19 mouse cellular contexts compared by ENCODE assay signal in the genomic region with DNA sequence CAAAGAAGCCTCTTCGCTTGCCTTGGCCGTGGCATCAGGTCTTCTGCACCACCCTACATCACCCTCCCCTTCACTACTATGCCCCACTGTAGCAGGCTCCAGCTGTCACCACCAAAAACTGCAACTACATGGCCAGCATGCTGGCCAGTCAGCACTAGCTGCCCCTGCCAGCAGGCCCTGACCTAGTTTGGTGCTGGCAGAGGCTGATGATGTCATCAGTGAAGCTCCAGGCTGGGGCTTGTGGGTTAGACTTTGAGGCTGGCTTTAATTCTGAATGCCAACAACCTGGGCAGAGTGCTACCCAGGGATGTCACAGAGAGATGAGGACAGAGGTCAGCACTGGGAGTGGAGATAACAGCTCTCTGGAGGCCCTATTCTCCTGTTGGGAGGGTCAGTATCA. TPM values are rescaled to one million over a fixed set of nuclear protein-coding genes. Genes with fewer than 3 reads are reported as not detected.
DNase-seq lines count a peak whose midpoint lies in the region; ATAC-seq and TF ChIP-seq lines count a peak whose summit lies in the region.
"Had no signal": no experiment of that assay in that cellular context is flagged by ENCODE, and none has a peak within 500 bp of the region (broad histone marks: within the 10 kb centered on the region; RNA-seq: fewer than 3 reads in every experiment).

No protein-coding gene starts in this region.

- H3K27ac ChIP-seq in gastrocnemius, adult 2 months = no peak overlapping the region
- H3K27ac ChIP-seq in intestine, postnatal 0 days (ENCODE audit: low read depth, low read length) = no peak overlapping the region
- H3K27ac ChIP-seq: embryonic facial prominence, embryonic 13.5 days; forebrain, embryonic 12.5 days; intestine, embryonic 15.5 days; limb, embryonic 10.5 days; macrophage; neural tube, embryonic 15.5 days had no signal

- 94% methylated on average over 2 of the region's 2 CpGs for WGBS in intestine, postnatal 0 days

- H3K9ac ChIP-seq in intestine, postnatal 0 days (ENCODE audit: low read depth, low read length) = no peak overlapping the region
- H3K9ac ChIP-seq: embryonic facial prominence, embryonic 13.5 days; forebrain, embryonic 12.5 days; intestine, embryonic 15.5 days; liver, postnatal 0 days; neural tube, embryonic 15.5 days had no signal

- no peak for TF ChIP-seq CTCF in gastrocnemius, adult 2 months (IDR thresholded peaks at IDR 0.05)
- TF ChIP-seq CTCF in intestine, postnatal 0 days (IDR thresholded peaks at IDR 0.05; ENCODE audit: low read depth) = no peak

- no peaks in the 10 kb centered on the region for H3K36me3 ChIP-seq in intestine, postnatal 0 days (ENCODE audit: control insufficient read depth, insufficient read depth)
- H3K36me3 ChIP-seq: embryonic facial prominence, embryonic 13.5 days; forebrain, embryonic 12.5 days; G1E; intestine, embryonic 15.5 days; limb, embryonic 10.5 days; neural tube, embryonic 15.5 days had no signal

- H3K4me1 ChIP-seq in intestine, postnatal 0 days (replicated peaks; ENCODE audit: control insufficient read depth, insufficient read depth, low read length) = no peaks in the 10 kb centered on the region
- H3K4me1 ChIP-seq: forebrain, embryonic 12.5 days; intestine, embryonic 15.5 days; limb, embryonic 10.5 days; neural tube, embryonic 15.5 days had no signal

- intact Hi-C loops in gastrocnemius, adult 2 months (cut with DNase I) = no loop called here
- intact Hi-C loops in gastrocnemius, postnatal 36 days (cut with DNase I) = no loop called here

- H3K4me3 ChIP-seq in gastrocnemius, adult 2 months = no peak overlapping the region
- no peak overlapping the region for H3K4me3 ChIP-seq in intestine, postnatal 0 days (ENCODE audit: low read depth, low read length)
- H3K4me3 ChIP-seq: embryonic facial prominence, embryonic 13.5 days; forebrain, embryonic 12.5 days; intestine, embryonic 15.5 days; limb, embryonic 10.5 days; neural tube, embryonic 15.5 days had no signal

- no peaks in the 10 kb centered on the region for H3K9me3 ChIP-seq in intestine, postnatal 0 days (ENCODE audit: control insufficient read depth)
- H3K9me3 ChIP-seq: embryonic facial prominence, embryonic 13.5 days; forebrain, embryonic 12.5 days; intestine, embryonic 15.5 days; limb, embryonic 10.5 days; neural tube, embryonic 15.5 days had no signal

- no peak for ATAC-seq in intestine, postnatal 0 days
- no peak for ATAC-seq in granulocyte monocyte progenitor cell, adult 5-6 weeks (replicated peaks; ENCODE audit: poor library complexity, severe bottlenecking)
- ATAC-seq: intestine, embryonic 15.5 days; liver, postnatal 0 days had no signal

- no peak overlapping the region for H3K4me2 ChIP-seq in intestine, postnatal 0 days (replicated peaks; ENCODE audit: low read depth)
- H3K4me2 ChIP-seq: embryonic facial prominence, embryonic 13.5 days; forebrain, embryonic 12.5 days; intestine, embryonic 15.5 days; neural tube, embryonic 15.5 days had no signal

- peak; percentile 68 for DNase-seq in gastrocnemius, adult 2 months
- no peak for DNase-seq in gastrocnemius, postnatal 36 days
- DNase-seq in 3134 (ENCODE audit: extremely low read depth, insufficient read length, low spot score) = peak; percentile 36
- DNase-seq in adrenal gland, postnatal 25 days = peak; percentile 55
- peak; percentile 53 to 62 for DNase-seq in cerebellum, postnatal 14 days
- DNase-seq in urinary bladder, adult 2 months (ENCODE audit: low spot score) = no peak
- DNase-seq: B cell, adult 2 months; heart, postnatal 14 days; liver, postnatal 0 days; thymus, adult 2 months had no signal

- no peaks in the 10 kb centered on the region for H3K27me3 ChIP-seq in intestine, postnatal 0 days (replicated peaks; ENCODE audit: control insufficient read depth, insufficient read depth, low read length)
- H3K27me3 ChIP-seq: embryonic facial prominence, embryonic 13.5 days; forebrain, embryonic 12.5 days; intestine, embryonic 15.5 days; neural tube, embryonic 15.5 days had no signal

RNA-seq across cellular contexts. Expression of a gene that starts 35.1 kb away (rescaled TPM):
- 1 to 10 TPM; 1.2 to 2.9 TPM for total RNA-seq in gastrocnemius, adult 2 months (2021)
- total RNA-seq in gastrocnemius, postnatal 36 days (2021) = 1 to 10 TPM; 1.8 to 2.3 TPM
- total RNA-seq in adrenal gland, postnatal 25 days (2021) = 23.6 and 25.7 TPM in 2 replicates
- polyA plus RNA-seq in intestine, postnatal 0 days (2015; fragmentation: Nextera tagmentation; extraction: Ambion mirVana) = 4.7 and 5.5 TPM in 2 replicates
- total RNA-seq in granulocyte monocyte progenitor cell, adult 5-6 weeks (2014; fragmentation: Nextera tagmentation) = 0.52 and 4.6 TPM in 2 replicates
- 0.31 and 0.52 TPM in 2 replicates for total RNA-seq in granulocyte monocyte progenitor cell, adult 5-6 weeks (2017)
- polyA plus RNA-seq in urinary bladder, adult 2 months (2012; rRNA removed) = 13.8 and 28.1 TPM in 2 replicates
- polyA plus RNA-seq: G1E had no signal

Comparison
In these comparisons a context has a peak if more than half of its experiments do, and no peak if none do; other contexts are left out.
1. DNase-seq: peak in gastrocnemius, adult 2 months (single experiment), 3134 (single experiment), adrenal gland, postnatal 25 days (single experiment) and cerebellum, postnatal 14 days (2 of 2); none in gastrocnemius, postnatal 36 days (0 of 2) and urinary bladder, adult 2 months (single experiment).